Mouse (Mus musculus): ENCODE measurements at regions not wholly inside any gene's neighbourhood (a gene's known extent, or its start where the extent isn't known, plus 50 kb on each side); places are given as distances from the start of the nearest gene placed in this dataset.

DNA sequence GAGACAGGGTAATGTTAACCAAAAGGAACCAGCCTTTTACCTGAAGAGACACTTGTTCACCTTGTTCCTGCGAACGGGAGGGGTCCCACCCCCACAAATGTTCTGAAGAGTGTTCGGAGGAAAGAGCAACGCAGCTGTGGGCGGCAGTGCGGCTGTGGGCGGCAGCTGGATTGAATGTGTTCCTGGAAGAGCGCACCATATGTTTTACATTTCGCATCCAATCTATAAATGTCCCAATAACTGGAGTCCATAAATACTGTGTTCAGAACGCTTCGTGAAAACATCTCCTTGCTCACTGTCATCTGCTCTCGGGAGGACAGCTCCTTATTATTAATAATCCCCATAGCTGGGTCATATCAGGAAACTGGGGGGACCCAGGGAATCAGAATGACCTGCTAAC lies 309.2 kb upstream of the Hs6st1 start:
- TF ChIP-seq POLR2A (IDR thresholded peaks at IDR 0.05; ENCODE audit: control insufficient read depth, extremely low read depth, insufficient read depth, low read length, poor library complexity): no peak
- TF ChIP-seq CTCF (IDR thresholded peaks at IDR 0.05; ENCODE audit: borderline replicate concordance, control insufficient read depth, extremely low read depth, insufficient read depth, low read length, poor library complexity): no peak
